In genomic region chr17:47999403-47999802, GRCm38 (mm10) we compare ENCODE assay signal across 27 mouse cellular contexts. TPM values are rescaled to one million over a fixed set of nuclear protein-coding genes. Genes with fewer than 3 reads are reported as not detected.
DNase-seq lines count a peak whose midpoint lies in the region; ATAC-seq lines count a peak whose summit lies in the region.
"Had no signal": no experiment of that assay in that cellular context is flagged by ENCODE, and none has a peak within 500 bp of the region (broad histone marks: within the 10 kb centered on the region; RNA-seq: fewer than 3 reads in every experiment).

No protein-coding gene starts in this region.

- no peaks in the 10 kb centered on the region for H3K27me3 ChIP-seq in heart, embryonic 13.5 days (replicated peaks)
- no peaks in the 10 kb centered on the region for H3K27me3 ChIP-seq in embryonic facial prominence, embryonic 12.5 days
- H3K27me3 ChIP-seq: stomach, embryonic 15.5 days had no signal

- intact Hi-C loops in heart, postnatal 10 days (cut with DNase I): no loop called here

- no peak for ATAC-seq in heart, embryonic 13.5 days (ENCODE audit: extremely low read depth, insufficient number of reproducible peaks, low FRiP score, low TSS enrichment)
- no peak for ATAC-seq in embryonic facial prominence, embryonic 12.5 days (ENCODE audit: insufficient number of reproducible peaks, insufficient read depth, low FRiP score, low TSS enrichment)
- ATAC-seq: forebrain, embryonic 13.5 days had no signal

- 0 out of 2 replicates have a peak overlapping the region, but pooled peaks have one; percentile 3 for H3K4me2 ChIP-seq in heart, embryonic 13.5 days
- H3K4me2 ChIP-seq in embryonic facial prominence, embryonic 12.5 days (replicated peaks): no peak overlapping the region
- H3K4me2 ChIP-seq: forebrain, embryonic 13.5 days; kidney, embryonic 15.5 days; neural tube, embryonic 15.5 days; stomach, embryonic 15.5 days had no signal

- no peaks in the 10 kb centered on the region for H3K36me3 ChIP-seq in heart, embryonic 13.5 days
- no peaks in the 10 kb centered on the region for H3K36me3 ChIP-seq in embryonic facial prominence, embryonic 12.5 days
- H3K36me3 ChIP-seq: G1E; kidney, embryonic 15.5 days; neural tube, embryonic 15.5 days; stomach, embryonic 15.5 days had no signal

- H3K9ac ChIP-seq in heart, embryonic 13.5 days: peak overlapping the region; percentile 24; the same call in 1 of the 2 replicates
- no peak overlapping the region for H3K9ac ChIP-seq in embryonic facial prominence, embryonic 12.5 days
- H3K9ac ChIP-seq: forebrain, embryonic 13.5 days; kidney, embryonic 15.5 days; neural tube, embryonic 15.5 days; stomach, embryonic 15.5 days had no signal

- H3K9me3 ChIP-seq in heart, embryonic 13.5 days: no peaks in the 10 kb centered on the region
- no peaks in the 10 kb centered on the region for H3K9me3 ChIP-seq in embryonic facial prominence, embryonic 12.5 days
- H3K9me3 ChIP-seq: forebrain, embryonic 13.5 days; kidney, embryonic 15.5 days; neural tube, embryonic 15.5 days; stomach, embryonic 15.5 days had no signal

- DNase-seq in heart, postnatal 10 days: no peak
- DNase-seq in lung, adult 18-20 months: peak; percentile 71 to 79
- peak; percentile 86 for DNase-seq in lung, postnatal 36 days
- DNase-seq in right cerebral cortex, adult 2 months (ENCODE audit: low spot score in 2 of 2): no peak
- DNase-seq in Muller cell, postnatal 12 days (ENCODE audit: inconsistent ontology term): no peak
- DNase-seq: adrenal gland, adult 2 months; B cell, adult 2 months; cerebellum, adult 11-12 months; retina, postnatal 1 day; thymus, postnatal 25 days had no signal

- 57% methylated on average over 6 of the region's 6 CpGs for WGBS in heart, embryonic 13.5 days
- WGBS in embryonic facial prominence, embryonic 12.5 days: 46% methylated on average over 6 of the region's 6 CpGs

- peaks cover 41% of the 10 kb centered on the region for H3K4me1 ChIP-seq in heart, embryonic 13.5 days
- peaks cover 31% of the 10 kb centered on the region for H3K4me1 ChIP-seq in embryonic facial prominence, embryonic 12.5 days

- H3K27ac ChIP-seq in heart, embryonic 13.5 days (replicated peaks): no peak overlapping the region
- H3K27ac ChIP-seq in embryonic facial prominence, embryonic 12.5 days: peak overlapping the region; percentile 26; the same call in 1 of the 2 replicates
- H3K27ac ChIP-seq: forebrain, embryonic 13.5 days; kidney, embryonic 15.5 days; layer of hippocampus, adult 2 months; neural tube, embryonic 15.5 days had no signal

- no peak overlapping the region for H3K4me3 ChIP-seq in heart, embryonic 13.5 days
- H3K4me3 ChIP-seq in embryonic facial prominence, embryonic 12.5 days: no peak overlapping the region
- H3K4me3 ChIP-seq: forebrain, embryonic 13.5 days; kidney, embryonic 15.5 days; layer of hippocampus, adult 2 months; neural tube, embryonic 15.5 days; stomach, embryonic 15.5 days had no signal

RNA-seq across cellular contexts. Expression of gene 1700122O11Rik, which starts 38.7 kb away (rescaled TPM):
- not detected in 2 replicates for polyA plus RNA-seq in heart, embryonic 13.5 days (2015; fragmentation: Nextera tagmentation; extraction: Ambion mirVana)
- total RNA-seq in heart, postnatal 10 days (2021): not detected
- polyA plus RNA-seq in embryonic facial prominence, embryonic 12.5 days (2016; fragmentation: Nextera tagmentation; extraction: Ambion mirVana): not detected in 2 replicates
- total RNA-seq: adrenal gland, adult 2 months; common myeloid progenitor, adult 5-6 weeks; G1E; gastrocnemius, adult 18-20 months; granulocyte monocyte progenitor cell, adult 5-6 weeks; heart, postnatal 25 days; layer of hippocampus, adult 2 months; left cerebral cortex, adult 8-10 months; megakaryocyte-erythroid progenitor cell, adult 5-6 weeks had no signal
- polyA plus RNA-seq: adrenal gland, adult 2 months; brain, embryonic 14.5 days; embryonic facial prominence, embryonic 14.5 days; forebrain, embryonic 13.5 days; G1E; kidney, embryonic 15.5 days; limb, embryonic 14.5 days; neural tube, embryonic 15.5 days; stomach, embryonic 15.5 days had no signal

Comparison
In these comparisons a context has a peak if more than half of its experiments do, and no peak if none do; other contexts are left out.
1. DNase-seq: peak in lung, adult 18-20 months (2 of 2) and lung, postnatal 36 days (single experiment); none in heart, postnatal 10 days (0 of 2), right cerebral cortex, adult 2 months (0 of 2) and Muller cell, postnatal 12 days (single experiment).